Mouse (Mus musculus) granulocyte monocyte progenitor cell, adult 5-6 weeks (primary cell): ENCODE measurements around the gene Ap2b1. TPM values are rescaled to one million over a fixed set of nuclear protein-coding genes. Genes with fewer than 3 reads are reported as not detected.
A peak's percentile ranks its signal among the peaks of the same experiment; 100 is the strongest.
"Not testable (repeated sequence)": the region's sequence is repeated elsewhere in the genome, so short reads cannot be mapped to it uniquely, and the experiment has no call there.

Experiments used
- ATAC-seq: replicated peaks from 2 replicates; pipeline ENCODE4 v1.8.0; 2016; ENCODE audit warnings: mild to moderate bottlenecking, moderate TSS enrichment, inconsistent platforms; ENCODE audit not compliant: poor library complexity, severe bottlenecking
- total RNA-seq, 2 experiments: library from RNA; stranded (forward) in 1 of 2; stranded (reverse) in 1 of 2; fragments of 200-712, 200-1000 nt in 1 of 2; fragments of >200 nt in 1 of 2; fragmentation: Nextera tagmentation in 1 of 2; gene quantifications; 2 replicates each; pipeline ENCODE4 v1.2.3; 2014 to 2017

The Ap2b1 gene
- total RNA-seq, 2 experiments from 2014 or later, result 46.0 to 68.0 TPM

DNA sequence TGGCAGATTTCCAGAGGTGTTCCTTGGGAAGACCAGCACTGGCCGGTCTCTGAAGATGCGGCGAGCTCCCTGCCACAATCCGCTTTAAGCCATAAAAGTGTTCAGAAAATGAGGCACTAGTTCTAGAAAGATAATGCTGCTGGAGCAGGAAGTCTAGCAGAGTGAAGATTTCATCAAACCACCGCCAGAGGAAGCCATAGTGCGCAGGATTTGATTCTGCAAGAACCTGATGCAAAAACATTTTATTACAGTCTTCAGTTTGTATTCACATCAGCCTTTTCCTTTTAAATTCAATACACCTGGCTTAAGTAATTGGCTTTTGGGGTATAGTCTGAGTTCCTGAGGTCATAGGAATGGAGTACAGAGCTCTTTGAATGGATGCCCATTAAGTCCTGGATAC lies 1.0 kb upstream of the Ap2b1 start:
- no peak for ATAC-seq

DNA sequence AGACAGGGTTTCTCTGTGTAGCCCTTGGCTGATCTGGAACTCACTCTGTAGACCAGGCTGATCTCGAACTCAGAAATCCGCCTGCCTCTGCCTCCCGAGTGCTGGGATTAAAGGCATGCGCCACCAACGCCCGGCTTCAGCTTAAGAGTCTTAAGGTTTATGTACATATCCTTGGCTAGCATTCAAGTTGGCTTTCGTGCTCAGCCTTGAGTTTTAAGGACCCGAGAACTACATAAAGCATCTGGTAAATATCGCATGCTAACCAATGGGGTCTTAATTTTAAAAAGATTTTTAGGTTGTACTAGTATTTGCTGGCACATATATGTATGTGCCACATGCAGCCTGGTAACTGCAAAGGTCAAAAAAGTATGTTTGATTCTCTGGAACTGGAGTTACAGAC lies 900 bp downstream of the Ap2b1 start:
- no peak for ATAC-seq

DNA sequence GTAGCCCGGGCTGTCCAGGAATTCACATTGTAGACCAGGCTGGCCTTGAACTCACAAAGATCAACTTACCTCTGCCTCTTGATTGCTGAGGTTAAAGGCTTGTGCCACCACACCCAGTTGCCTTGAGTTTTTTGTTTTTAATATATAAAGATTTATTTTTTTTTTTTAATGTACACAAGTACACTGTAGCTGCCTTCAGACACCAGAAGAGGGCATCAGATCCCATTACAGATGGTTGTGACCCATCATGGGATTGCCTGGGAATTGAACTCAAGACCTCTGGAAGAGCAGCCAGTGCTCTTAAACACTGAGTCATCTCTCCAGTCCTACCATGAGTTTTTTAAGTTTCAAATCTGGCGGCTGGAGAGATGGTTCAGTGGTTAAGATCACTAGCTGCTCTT lies 2.6 kb downstream of the Ap2b1 start:
- no peak for ATAC-seq

DNA sequence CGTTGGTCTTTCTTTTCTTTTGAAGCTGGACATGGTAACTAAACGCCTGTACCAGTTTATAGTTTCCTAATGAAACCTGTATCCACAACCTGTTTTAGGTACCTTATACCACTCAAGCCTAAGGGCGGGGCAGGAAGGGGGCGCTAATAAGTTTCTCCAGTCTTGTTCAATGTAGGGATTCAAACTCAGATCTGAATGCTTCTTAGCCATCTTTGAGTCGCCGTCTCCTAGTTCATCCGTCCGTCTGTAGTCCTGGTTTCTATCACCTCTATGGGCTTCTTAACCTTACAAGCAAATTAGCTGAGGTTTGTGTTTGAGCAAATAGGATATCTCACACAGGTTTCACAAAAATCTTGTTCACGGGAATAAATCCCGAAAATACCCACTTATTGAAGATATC lies 3.3 kb downstream of the Ap2b1 start:
- ATAC-seq, result no peak

DNA sequence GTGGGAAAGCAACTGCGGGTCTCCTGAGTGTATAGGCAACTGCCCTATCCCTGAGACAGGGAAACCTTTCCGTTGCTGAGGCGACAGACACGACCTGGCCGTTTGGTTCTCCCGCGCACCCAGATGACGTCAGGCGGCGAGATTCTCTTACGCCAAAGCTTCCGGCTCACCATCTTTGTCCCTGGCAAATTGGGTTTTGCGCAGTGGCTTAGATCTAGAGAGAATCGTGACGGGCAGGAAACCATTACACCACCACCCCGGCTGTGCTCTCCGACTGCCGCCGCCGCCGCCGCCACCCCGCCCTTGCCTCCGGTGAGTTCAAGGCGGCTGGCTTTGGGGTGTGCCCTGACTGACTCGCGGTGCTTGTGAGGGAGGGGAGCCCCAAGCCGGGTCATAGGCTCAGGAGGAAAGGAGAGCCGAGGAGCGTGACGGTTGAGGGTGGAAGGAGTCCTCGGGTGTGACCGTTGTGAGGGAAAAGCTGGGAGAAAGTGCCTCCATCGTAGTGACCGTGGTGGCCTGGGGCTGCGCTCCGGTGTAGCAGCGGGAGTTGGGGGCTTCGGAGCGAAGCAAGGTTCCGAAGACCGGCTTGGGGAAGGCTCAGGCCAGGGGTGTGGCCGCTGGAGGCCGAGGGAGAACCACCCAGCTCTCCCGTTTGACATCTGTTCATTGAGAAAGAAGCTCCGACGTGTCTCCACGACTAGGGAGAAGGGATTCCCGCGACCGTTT lies 3.9 kb downstream of the Ap2b1 start, which contains the start of gene Pex12:
Gene Pex12, minus strand, starts transcription at position 61 of the 726 bp plus-strand sequence.
- peak; percentile 80 for ATAC-seq

DNA sequence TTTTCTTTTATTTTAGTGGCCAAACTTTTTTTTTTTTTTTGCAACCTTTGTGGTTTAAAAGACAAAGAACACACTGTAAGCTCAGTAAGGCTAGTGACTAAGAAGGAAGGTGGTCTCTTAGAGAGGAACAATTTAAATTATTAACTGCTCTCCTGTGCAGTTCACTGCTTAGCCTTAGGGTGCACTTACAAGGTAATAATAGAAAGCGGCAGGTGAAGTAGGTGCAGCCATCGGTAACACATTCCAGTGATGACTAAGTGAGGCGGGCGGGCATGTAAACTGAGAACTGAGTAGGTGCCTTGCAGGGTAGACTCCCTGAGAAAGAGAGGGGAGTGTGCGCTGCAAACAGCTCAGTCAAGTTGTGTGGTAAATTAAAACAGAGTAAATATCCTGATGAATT lies 4.9 kb downstream of the Ap2b1 start:
- ATAC-seq, result no peak

DNA sequence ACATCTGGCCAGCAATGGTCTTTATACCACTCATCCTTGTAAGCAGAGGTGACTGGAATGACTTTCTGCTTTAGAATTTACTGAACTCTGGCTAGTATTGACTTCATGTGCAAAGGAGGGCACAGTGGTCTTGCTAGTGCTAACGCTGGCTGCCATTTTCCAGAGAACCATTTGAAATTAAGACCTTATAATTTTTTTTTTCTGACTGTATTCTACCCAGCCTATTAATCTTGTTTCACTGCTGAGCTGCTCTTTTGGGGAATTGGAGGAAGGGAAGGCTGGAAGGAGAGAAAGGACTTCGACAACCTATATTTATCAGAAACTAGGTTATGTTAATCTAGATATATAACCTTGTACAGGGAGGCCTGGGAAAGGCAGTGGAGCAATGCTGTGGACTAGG lies 5.7 kb downstream of the Ap2b1 start:
- ATAC-seq, result no peak

DNA sequence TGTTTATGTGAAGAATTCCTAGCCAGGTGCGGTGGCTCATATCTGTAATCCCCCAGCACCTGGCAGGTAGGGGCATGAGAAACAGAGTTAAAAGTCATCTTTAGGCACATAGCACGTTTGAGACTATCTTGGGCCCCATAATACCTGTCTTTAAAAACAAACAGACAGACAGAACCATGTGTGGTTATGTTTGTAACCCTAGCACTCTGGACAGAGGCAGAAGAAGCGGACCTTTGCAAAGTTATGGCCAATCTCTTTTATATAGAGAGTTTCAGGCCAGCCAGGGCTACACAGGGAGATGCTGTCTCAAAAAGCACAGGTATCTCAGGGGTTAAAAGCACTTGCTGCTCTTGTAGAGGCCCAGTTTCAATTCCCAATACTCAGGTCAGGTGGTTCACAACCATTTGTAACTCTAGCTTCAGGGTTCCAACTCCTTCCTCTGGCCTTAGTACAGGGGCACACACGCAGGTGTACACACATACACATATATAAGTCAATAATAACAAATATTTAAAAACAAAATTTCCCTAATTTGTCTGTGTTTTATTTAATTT lies 8.0 kb downstream of the Ap2b1 start:
- no peak for ATAC-seq

DNA sequence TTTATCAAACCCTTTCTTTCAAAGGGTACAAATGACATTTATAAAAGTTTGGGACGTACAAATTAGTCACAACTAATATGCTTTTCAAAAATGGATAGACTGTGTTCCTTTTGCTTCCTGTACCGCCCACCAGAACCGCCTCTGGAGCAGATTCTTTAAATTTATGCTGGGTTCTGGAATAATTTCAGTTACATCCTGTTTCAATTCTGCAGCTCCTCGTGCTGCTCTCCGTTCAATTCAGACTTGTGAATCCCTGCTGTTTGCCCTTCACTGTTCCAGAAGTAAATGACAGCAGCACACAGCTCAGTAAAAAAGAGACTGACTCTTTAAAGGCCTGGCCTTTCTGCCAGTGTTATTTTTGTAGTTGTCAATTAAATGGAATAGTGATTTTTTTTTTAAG lies 13.6 kb downstream of the Ap2b1 start:
- ATAC-seq, result no peak

DNA sequence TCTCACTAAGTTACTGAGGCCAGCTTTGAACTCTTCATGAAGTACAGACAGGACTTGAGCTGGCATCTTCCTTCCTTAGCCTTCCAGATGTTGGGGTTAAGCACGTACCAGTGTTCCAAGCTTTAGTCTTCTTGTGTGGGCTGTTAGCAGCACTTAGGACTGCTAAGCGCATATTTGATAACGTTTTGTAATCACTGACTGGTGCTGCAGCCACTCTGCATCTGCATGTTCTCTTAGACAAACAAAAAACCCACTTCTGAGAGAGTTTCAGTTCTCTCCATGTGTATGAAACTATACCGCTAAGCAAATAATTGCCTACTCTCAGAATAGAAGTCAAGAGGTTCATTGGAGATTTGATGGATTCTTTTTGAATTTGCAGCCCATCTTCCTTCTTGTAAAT lies 20.2 kb downstream of the Ap2b1 start:
- ATAC-seq, result no peak

DNA sequence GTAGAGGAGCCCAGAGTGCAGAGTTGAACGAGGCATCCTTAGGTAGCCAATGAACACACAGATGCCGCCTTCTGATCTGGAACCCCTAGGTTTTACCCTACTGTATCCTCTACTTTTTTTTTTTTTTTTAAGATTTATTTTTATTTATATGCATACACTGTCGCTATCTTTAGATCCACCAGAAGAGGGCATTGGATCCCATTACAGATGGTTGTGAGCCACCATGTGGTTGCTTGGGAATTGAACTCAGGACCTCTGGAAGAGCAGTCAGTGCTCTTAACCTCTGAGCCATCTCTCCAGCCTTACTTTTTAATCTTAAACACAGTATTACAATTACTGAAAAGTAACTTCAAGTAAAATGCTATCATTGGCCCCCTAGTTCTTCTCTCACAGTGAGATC lies 27.9 kb downstream of the Ap2b1 start:
- ATAC-seq, result not testable (repeated sequence)

DNA sequence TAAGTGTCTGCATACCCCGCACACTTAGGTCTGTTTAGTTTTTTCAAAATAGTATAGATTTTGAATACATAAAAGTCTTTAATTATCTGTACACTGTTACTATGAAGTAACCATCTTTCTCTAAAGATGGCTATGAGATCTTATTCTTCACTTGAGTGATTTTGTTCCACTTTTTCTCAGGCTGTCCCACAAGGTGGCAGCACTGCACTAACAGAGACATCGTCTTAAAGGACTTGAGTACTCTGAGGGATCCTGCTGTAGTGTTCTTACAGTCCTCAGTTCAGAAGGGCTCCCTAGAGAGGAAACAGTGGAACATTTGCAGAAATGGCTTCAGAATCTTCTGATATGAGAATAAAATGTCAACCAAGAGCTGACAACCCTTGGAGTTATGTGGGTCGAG lies 28.6 kb downstream of the Ap2b1 start:
- peak; percentile 46 for ATAC-seq

DNA sequence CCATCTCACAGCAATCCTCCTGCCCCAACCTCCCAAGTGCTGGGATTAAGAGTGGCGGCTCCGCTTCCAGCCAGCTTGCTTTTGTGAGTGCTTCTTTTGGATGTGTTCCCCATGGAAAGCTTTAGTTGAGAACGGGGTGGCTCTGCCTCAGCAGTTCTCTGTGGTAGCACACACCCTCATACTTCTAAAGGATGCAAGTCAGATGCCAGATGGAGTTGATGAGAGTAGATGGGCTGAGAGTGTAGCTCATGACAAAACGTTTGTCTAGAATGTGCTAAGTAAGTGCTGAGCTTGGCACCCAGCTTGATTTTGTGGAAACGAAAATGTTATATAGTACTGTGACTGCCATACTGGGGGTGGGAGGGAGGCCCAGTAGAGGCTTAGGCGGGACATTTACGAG lies 37.0 kb downstream of the Ap2b1 start:
- no peak for ATAC-seq

DNA sequence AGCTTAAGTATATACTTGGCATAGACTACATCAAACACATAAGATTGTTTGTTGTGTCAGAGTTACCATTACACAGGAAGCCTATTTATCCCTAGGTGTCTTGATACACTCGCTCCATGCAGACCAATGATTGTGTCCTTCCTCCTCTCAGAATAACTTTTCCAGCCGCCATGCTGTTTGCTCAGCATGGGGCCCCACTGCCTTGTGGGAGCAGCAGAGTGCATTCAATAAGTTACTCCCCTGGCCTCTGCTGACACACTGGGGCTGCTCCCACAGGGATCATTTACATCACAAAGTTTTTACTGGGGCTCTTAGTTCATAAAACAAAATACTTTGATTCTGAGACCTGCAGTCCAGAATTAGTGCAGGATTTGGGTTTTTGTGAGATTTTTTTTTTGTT lies 40.9 kb downstream of the Ap2b1 start:
- ATAC-seq, result no peak

DNA sequence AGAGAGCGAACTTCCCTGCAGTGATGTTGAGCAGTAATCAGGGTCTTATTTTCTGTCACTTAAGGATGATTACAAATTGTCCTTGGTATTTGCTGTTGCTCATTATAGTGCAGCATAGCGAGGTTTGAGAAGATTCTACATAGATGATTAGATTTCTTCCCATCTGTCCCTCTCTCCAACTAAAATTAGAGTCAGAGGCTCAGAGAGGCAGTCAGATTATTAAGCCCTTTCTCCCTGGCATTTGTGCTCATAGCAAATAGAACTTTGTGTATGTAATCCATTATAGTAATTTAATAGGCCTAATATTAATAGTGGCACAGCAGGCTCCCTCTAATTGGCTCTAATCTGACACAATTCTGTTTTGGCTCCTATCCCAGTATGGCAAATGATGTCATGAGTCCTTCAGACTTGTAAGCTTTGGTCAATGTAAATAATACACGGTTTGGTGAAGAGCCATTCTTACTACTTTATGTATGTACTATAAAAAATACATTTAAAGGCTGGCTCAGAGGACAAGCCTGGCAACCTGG lies 43.0 kb downstream of the Ap2b1 start:
- no peak for ATAC-seq

DNA sequence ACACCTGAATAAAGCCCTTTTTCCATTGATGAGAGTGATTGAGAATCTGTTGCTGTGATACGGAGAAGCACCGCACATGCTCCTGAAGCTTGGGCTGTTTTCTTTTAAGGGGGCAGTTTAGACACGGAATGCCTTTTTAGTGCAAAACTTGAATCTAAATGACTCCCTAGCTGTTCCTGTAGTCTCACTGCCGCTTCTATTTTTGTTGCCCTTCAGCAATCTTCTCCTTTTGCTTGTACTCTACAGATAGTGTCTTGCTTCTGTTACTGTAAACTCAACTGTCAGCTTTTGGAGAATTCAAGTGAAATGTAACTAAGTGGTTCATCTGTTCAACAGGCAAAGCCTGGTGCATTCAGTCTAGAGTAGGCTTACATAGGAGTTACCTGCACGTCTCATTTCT lies 56.6 kb downstream of the Ap2b1 start:
- ATAC-seq, result no peak

DNA sequence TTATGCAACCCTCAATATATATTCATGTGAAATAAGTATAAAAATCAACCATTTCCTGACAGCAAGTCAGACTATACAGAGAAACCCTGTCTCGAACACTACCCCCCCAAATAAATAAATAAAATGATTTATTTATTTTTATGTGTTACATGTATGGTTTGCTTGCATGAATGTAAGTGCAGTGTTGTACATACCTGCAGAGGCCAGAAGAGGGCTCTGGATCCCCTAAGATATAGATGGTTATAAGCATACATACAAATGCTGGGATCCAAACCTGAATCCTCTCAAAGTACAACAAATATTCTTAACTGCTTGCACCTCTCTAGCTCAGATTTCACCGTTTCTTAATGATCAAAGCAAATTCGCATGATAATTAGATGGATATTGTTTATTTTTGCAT lies 58.6 kb downstream of the Ap2b1 start:
- no peak for ATAC-seq

DNA sequence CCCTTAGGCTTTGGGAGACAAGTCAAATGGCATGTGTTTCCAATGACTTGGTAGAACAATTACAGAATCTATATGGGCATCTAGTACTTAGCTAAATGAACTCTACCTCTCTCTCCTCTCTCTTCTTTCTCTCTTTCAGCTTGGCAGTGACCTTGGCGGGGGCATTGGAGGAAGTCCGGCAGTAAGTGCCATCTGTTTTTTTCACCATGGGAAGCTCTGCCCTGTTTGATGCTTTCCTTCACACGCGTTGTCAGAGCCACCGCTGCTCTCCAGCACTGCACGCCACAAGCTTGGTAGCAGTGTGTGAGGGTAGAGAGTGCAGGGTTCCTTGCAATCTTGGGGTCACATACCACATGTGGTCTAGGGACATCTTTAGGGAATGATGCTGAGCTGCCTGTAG lies 65.8 kb downstream of the Ap2b1 start:
- ATAC-seq, result no peak

DNA sequence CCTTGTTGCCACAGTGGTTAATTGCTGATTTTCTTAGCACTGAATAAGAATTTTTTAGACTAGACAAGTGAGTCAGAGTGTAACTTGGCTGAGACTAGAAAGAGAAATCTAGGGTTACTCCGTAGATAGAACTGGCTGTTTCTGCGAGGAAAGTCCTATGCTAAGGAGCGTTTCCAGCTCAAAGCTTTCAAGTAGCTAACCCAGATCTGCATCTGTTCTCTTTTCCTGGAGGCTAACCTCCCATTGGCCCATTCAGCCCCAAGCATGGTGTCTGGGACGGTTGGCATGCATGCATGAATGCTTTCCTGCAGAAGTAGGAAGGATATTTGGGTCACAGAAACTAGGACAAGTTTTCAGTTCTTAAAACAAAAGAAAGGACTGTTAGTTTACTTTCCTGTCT lies 72.4 kb downstream of the Ap2b1 start:
- no peak for ATAC-seq

DNA sequence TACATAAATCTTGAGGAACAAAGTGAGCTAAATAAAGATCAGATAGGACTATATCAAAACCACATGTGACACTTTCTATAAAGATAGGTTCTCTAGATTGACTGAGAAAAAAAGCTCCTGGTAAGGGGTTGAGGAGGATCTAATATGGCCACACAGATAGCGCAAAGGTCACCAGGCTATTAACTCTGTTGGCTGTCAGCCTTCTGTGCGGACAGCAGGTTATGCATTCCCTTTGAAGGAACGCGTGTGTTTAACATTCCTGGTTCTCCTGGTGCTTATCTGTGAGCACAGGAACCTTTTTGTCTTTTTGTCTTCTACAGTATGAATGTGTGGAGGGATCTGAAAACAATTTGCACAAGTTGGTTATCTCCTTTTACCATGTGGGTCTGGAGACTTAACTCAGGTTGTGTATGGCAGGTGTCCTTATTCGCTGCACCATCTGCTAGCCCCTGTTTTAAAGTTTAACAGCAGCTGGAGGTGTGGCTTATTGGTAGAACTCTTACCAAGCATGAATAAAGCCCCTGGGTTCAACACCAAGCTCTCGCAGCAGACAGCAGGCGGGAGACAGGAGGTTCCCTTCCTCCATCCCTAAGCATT lies 81.0 kb downstream of the Ap2b1 start:
- ATAC-seq, result no peak

DNA sequence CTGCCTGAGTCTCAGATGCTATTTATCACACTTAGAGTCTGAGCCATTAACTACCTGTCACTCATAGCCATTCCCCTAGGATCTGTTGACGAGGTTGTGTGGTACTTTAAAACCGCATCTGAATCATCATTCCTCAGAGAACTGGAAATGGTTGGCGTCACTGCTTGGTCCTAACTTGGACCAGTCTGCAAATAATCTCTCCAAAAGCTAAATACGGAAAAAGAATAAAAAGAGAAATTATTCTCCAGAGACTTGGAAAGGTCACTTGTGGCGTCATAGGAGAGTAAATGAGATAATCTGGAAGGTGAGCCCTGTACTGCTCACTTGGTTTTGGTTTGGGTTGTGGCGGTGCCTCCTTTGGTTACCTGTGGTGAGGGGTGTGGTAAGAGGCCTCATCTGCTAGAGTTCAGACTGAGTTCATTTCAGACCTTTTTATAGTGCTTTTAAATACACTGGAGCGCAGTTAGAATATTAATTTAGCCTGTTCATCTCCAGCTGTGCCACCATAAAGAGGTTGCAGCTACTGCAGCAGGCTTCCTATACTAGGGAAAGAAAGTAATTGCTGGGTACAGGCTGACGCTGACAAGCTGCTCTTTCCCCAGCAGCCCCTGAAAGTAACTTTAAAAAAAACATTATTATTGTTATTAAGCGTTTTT lies 84.2 kb downstream of the Ap2b1 start:
- ATAC-seq, result no peak
